Mouse (Mus musculus): ENCODE measurements around the gene Gm10799. TPM values are rescaled to one million over a fixed set of nuclear protein-coding genes. Genes with fewer than 3 reads are reported as not detected.
A peak's percentile ranks its signal among the peaks of the same experiment; 100 is the strongest.

Gm10799 gene
- polyA plus RNA-seq, 1 experiment from 2014 or later, result not detected

- Histone ChIP-seq H3K27me3 (replicated peaks) (no peaks in the 10 kb centered on the region), H3K27ac (no peak overlapping the region), H3K4me3 (replicated peaks) (no peak overlapping the region), H3K4me1 (replicated peaks) (no peaks in the 10 kb centered on the region), H3K9ac (no peak overlapping the region), H3K9me3 (no peaks in the 10 kb centered on the region), H3K4me2 (replicated peaks) (no peak overlapping the region), H3K36me3 (peaks cover 4% of the 10 kb centered on the region; the same call in 1 of the 2 replicates)
- 96% methylated on average over 6 of the region's 6 CpGs for WGBS
- ATAC-seq, result no peak
Measured at GRCm38 (mm10) chr2:104060996-104061395, 7.4 kb downstream of the Gm10799 start.

GRCm38 (mm10) chr2:104059786-104060185 is 8.6 kb downstream of the Gm10799 start:
- WGBS, result 49% methylated on average over 10 of the region's 10 CpGs
- no peak overlapping the region for H3K9ac ChIP-seq
- no peak overlapping the region for H3K27ac ChIP-seq
- H3K27me3 ChIP-seq (replicated peaks), result no peaks in the 10 kb centered on the region
- peaks cover 4% of the 10 kb centered on the region; the same call in 1 of the 2 replicates for H3K36me3 ChIP-seq
- no peaks in the 10 kb centered on the region for H3K4me1 ChIP-seq (replicated peaks)
- no peak overlapping the region for H3K4me3 ChIP-seq (replicated peaks)
- H3K4me2 ChIP-seq (replicated peaks), result no peak overlapping the region
- no peak for ATAC-seq
- no peaks in the 10 kb centered on the region for H3K9me3 ChIP-seq

GRCm38 (mm10) chr2:104058954-104059353 is 9.4 kb downstream of the Gm10799 start:
- Histone ChIP-seq H3K27ac (no peak overlapping the region), H3K27me3 (replicated peaks) (no peaks in the 10 kb centered on the region), H3K4me3 (replicated peaks) (no peak overlapping the region), H3K36me3 (peaks cover 4% of the 10 kb centered on the region; the same call in 1 of the 2 replicates), H3K4me2 (replicated peaks) (no peak overlapping the region), H3K9me3 (no peaks in the 10 kb centered on the region), H3K4me1 (replicated peaks) (no peaks in the 10 kb centered on the region), H3K9ac (no peak overlapping the region)
- ATAC-seq, result no peak
- 91% methylated on average over 4 of the region's 4 CpGs for WGBS

GRCm38 (mm10) chr2:104058381-104058780 is 10.0 kb downstream of the Gm10799 start:
- H3K27me3 ChIP-seq (replicated peaks), result no peaks in the 10 kb centered on the region
- no peak overlapping the region for H3K9ac ChIP-seq
- H3K4me1 ChIP-seq (replicated peaks), result no peaks in the 10 kb centered on the region
- no peak overlapping the region for H3K4me2 ChIP-seq (replicated peaks)
- no peaks in the 10 kb centered on the region for H3K9me3 ChIP-seq
- peaks cover 4% of the 10 kb centered on the region; the same call in 1 of the 2 replicates for H3K36me3 ChIP-seq
- H3K4me3 ChIP-seq (replicated peaks), result no peak overlapping the region
- no peak for ATAC-seq
- H3K27ac ChIP-seq, result no peak overlapping the region
- WGBS, result 88% methylated on average over 1 of the region's 1 CpGs

GRCm38 (mm10) chr2:104044479-104045080 is 23.8 kb downstream of the Gm10799 start:
- WGBS, result 74% methylated on average over 1 of the region's 1 CpGs
- Histone ChIP-seq H3K9me3 (no peaks in the 10 kb centered on the region), H3K9ac (no peak overlapping the region), H3K4me3 (replicated peaks) (no peak overlapping the region), H3K4me2 (replicated peaks) (no peak overlapping the region), H3K27me3 (replicated peaks) (no peaks in the 10 kb centered on the region), H3K36me3 (peaks cover 4% of the 10 kb centered on the region; the same call in 1 of the 2 replicates), H3K4me1 (replicated peaks) (no peaks in the 10 kb centered on the region), H3K27ac (no peak overlapping the region)
- no peak for ATAC-seq

- H3K27ac ChIP-seq, result no peak overlapping the region
- ATAC-seq, result no peak
- H3K27me3 ChIP-seq (replicated peaks), result no peaks in the 10 kb centered on the region
- no peaks in the 10 kb centered on the region for H3K9me3 ChIP-seq
- no peak overlapping the region for H3K9ac ChIP-seq
- WGBS, result 23% methylated on average over 5 of the region's 5 CpGs
- peaks cover 4% of the 10 kb centered on the region; the same call in 1 of the 2 replicates for H3K36me3 ChIP-seq
- no peaks in the 10 kb centered on the region for H3K4me1 ChIP-seq (replicated peaks)
- H3K4me2 ChIP-seq (replicated peaks), result no peak overlapping the region
- no peak overlapping the region for H3K4me3 ChIP-seq (replicated peaks)
Measured at GRCm38 (mm10) chr2:104043624-104044478, 24.5 kb downstream of the Gm10799 start.

GRCm38 (mm10) chr2:104042766-104043165 is 25.6 kb downstream of the Gm10799 start:
- no peak overlapping the region for H3K27ac ChIP-seq
- H3K27me3 ChIP-seq (replicated peaks), result no peaks in the 10 kb centered on the region
- peaks cover 4% of the 10 kb centered on the region; the same call in 1 of the 2 replicates for H3K36me3 ChIP-seq
- no peak overlapping the region for H3K9ac ChIP-seq
- no peak for ATAC-seq
- no peaks in the 10 kb centered on the region for H3K4me1 ChIP-seq (replicated peaks)
- H3K9me3 ChIP-seq, result no peaks in the 10 kb centered on the region
- H3K4me3 ChIP-seq (replicated peaks), result no peak overlapping the region
- H3K4me2 ChIP-seq (replicated peaks), result no peak overlapping the region
- WGBS, result 94% methylated on average over 15 of the region's 15 CpGs

GRCm38 (mm10) chr2:104041632-104042031 is 26.7 kb downstream of the Gm10799 start:
- no peak overlapping the region for H3K4me3 ChIP-seq (replicated peaks)
- no peaks in the 10 kb centered on the region for H3K4me1 ChIP-seq (replicated peaks)
- H3K9ac ChIP-seq, result no peak overlapping the region
- H3K27ac ChIP-seq, result no peak overlapping the region
- peaks cover 4% of the 10 kb centered on the region; the same call in 1 of the 2 replicates for H3K36me3 ChIP-seq
- no peak overlapping the region for H3K4me2 ChIP-seq (replicated peaks)
- no peaks in the 10 kb centered on the region for H3K9me3 ChIP-seq
- WGBS, result 63% methylated on average over 5 of the region's 5 CpGs
- H3K27me3 ChIP-seq (replicated peaks), result no peaks in the 10 kb centered on the region
- ATAC-seq, result no peak

GRCm38 (mm10) chr2:104038236-104038635 is 30.1 kb downstream of the Gm10799 start:
- Histone ChIP-seq H3K4me1 (replicated peaks) (no peaks in the 10 kb centered on the region), H3K27ac (no peak overlapping the region), H3K27me3 (replicated peaks) (no peaks in the 10 kb centered on the region), H3K36me3 (peaks cover 10% of the 10 kb centered on the region; the same call in 1 of the 2 replicates), H3K4me2 (replicated peaks) (no peak overlapping the region), H3K9me3 (no peaks in the 10 kb centered on the region), H3K9ac (no peak overlapping the region), H3K4me3 (replicated peaks) (no peak overlapping the region)
- 81% methylated on average over 2 of the region's 2 CpGs for WGBS
- no peak for ATAC-seq

GRCm38 (mm10) chr2:104036316-104036715 is 32.0 kb downstream of the Gm10799 start:
- no peaks in the 10 kb centered on the region for H3K4me1 ChIP-seq (replicated peaks)
- H3K27ac ChIP-seq, result no peak overlapping the region
- no peak for ATAC-seq
- no peaks in the 10 kb centered on the region for H3K27me3 ChIP-seq (replicated peaks)
- no peak overlapping the region for H3K9ac ChIP-seq
- H3K36me3 ChIP-seq, result peaks cover 10% of the 10 kb centered on the region; the same call in 1 of the 2 replicates
- H3K4me3 ChIP-seq (replicated peaks), result no peak overlapping the region
- H3K9me3 ChIP-seq, result no peaks in the 10 kb centered on the region
- no peak overlapping the region for H3K4me2 ChIP-seq (replicated peaks)
- 66% methylated on average over 3 of the region's 3 CpGs for WGBS

GRCm38 (mm10) chr2:104035595-104035994 is 32.8 kb downstream of the Gm10799 start:
- 81% methylated on average over 6 of the region's 6 CpGs for WGBS
- H3K4me1 ChIP-seq (replicated peaks), result no peaks in the 10 kb centered on the region
- H3K27ac ChIP-seq, result no peak overlapping the region
- H3K4me2 ChIP-seq (replicated peaks), result no peak overlapping the region
- H3K4me3 ChIP-seq (replicated peaks), result no peak overlapping the region
- H3K9me3 ChIP-seq, result no peaks in the 10 kb centered on the region
- no peaks in the 10 kb centered on the region for H3K27me3 ChIP-seq (replicated peaks)
- no peak overlapping the region for H3K9ac ChIP-seq
- ATAC-seq, result no peak
- peaks cover 9% of the 10 kb centered on the region; the same call in 1 of the 2 replicates for H3K36me3 ChIP-seq

- H3K27me3 ChIP-seq (replicated peaks), result no peaks in the 10 kb centered on the region
- H3K9ac ChIP-seq, result no peak overlapping the region
- no peak overlapping the region for H3K4me3 ChIP-seq (replicated peaks)
- H3K4me1 ChIP-seq (replicated peaks), result no peaks in the 10 kb centered on the region
- ATAC-seq, result peak; percentile 36; the same call in 1 of the 2 replicates
- H3K36me3 ChIP-seq, result 0 out of 2 replicates have a peak, but pooled peaks cover 6% of the 10 kb centered on the region
- WGBS, result 33% methylated on average over 3 of the region's 3 CpGs
- no peak overlapping the region for H3K4me2 ChIP-seq (replicated peaks)
- no peaks in the 10 kb centered on the region for H3K9me3 ChIP-seq
- no peak overlapping the region for H3K27ac ChIP-seq
Measured at GRCm38 (mm10) chr2:104034832-104035472, 33.4 kb downstream of the Gm10799 start.

Data from intestine, embryonic 15.5 days (tissue).